ENCODE assay signal across 10 mouse cellular contexts in the genomic region with DNA sequence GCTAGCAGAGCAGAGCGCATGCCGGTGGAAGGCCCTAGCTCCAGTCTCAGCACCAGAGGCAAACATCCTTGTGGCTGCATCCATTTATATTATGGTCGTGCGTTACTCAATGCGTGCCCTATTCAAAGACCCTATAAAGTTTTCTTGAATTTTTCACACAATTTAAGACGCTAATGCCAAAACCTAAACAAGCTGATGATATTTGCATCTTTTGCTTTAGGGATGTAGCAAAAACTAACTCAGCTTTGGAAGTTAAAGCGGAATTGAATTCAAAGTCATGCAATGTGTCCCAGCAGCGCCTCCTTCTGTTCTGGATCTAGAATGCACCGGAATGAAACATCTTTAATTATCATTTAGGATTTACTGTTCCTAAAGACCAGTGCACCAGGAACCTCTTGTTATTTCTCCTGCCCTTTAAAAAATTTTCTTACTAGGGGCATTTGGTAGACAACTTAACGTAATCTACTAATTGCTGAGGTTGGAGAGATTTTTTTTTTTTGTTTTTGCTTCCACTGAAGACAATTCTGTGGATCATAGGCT. TPM values are rescaled to one million over a fixed set of nuclear protein-coding genes. Genes with fewer than 3 reads are reported as not detected.
DNase-seq lines count a peak whose midpoint lies in the region; ATAC-seq lines count a peak whose summit lies in the region.
"Had no signal": no experiment of that assay in that cellular context is flagged by ENCODE, and none has a peak within 500 bp of the region (broad histone marks: within the 10 kb centered on the region; RNA-seq: fewer than 3 reads in every experiment).

No protein-coding gene starts in this region.

- DNase-seq in forebrain, embryonic 14.5 days (ENCODE audit: low spot score), result peak; percentile 85
- DNase-seq in forebrain, embryonic 11.5 days (ENCODE audit: low spot score), result no peak
- peak; percentile 93 for DNase-seq in midbrain, embryonic 11.5 days (ENCODE audit: low spot score, missing footprints)
- peak; percentile 76 to 84 for DNase-seq in cerebellum, postnatal 10 days
- peak; percentile 13 to 58 for DNase-seq in layer of hippocampus, adult 8-10 months (ENCODE audit: low spot score in 2 of 2)
- DNase-seq in right cerebral cortex, adult 2 months (ENCODE audit: low spot score in 2 of 2), result peak; percentile 74 to 75
- DNase-seq in gastrocnemius, postnatal 36 days, result no peak

- no peaks in the 10 kb centered on the region for H3K27me3 ChIP-seq in forebrain, embryonic 14.5 days (replicated peaks; ENCODE audit: control insufficient read depth, insufficient read depth, low read length)
- no peaks in the 10 kb centered on the region for H3K27me3 ChIP-seq in forebrain, embryonic 11.5 days (ENCODE audit: control insufficient read depth, insufficient read depth, low read length)
- H3K27me3 ChIP-seq in midbrain, embryonic 11.5 days (ENCODE audit: control insufficient read depth, insufficient read depth, low read length), result no peaks in the 10 kb centered on the region
- no peaks in the 10 kb centered on the region for H3K27me3 ChIP-seq in midbrain, embryonic 15.5 days (replicated peaks)
- H3K27me3 ChIP-seq: neural tube, embryonic 12.5 days had no signal

- ATAC-seq in forebrain, embryonic 14.5 days, result no peak
- ATAC-seq in forebrain, embryonic 11.5 days (replicated peaks; ENCODE audit: low FRiP score), result no peak
- ATAC-seq in midbrain, embryonic 11.5 days (ENCODE audit: low FRiP score), result no peak
- no peak for ATAC-seq in midbrain, embryonic 15.5 days (replicated peaks)

- no peaks in the 10 kb centered on the region for H3K36me3 ChIP-seq in forebrain, embryonic 14.5 days (ENCODE audit: control insufficient read depth, insufficient read depth, low read length)
- no peaks in the 10 kb centered on the region for H3K36me3 ChIP-seq in forebrain, embryonic 11.5 days (ENCODE audit: control insufficient read depth, insufficient read depth, low read length)
- H3K36me3 ChIP-seq in midbrain, embryonic 11.5 days (ENCODE audit: control insufficient read depth, insufficient read depth, low read length), result no peaks in the 10 kb centered on the region
- no peaks in the 10 kb centered on the region for H3K36me3 ChIP-seq in midbrain, embryonic 15.5 days (replicated peaks)
- H3K36me3 ChIP-seq: neural tube, embryonic 12.5 days had no signal

- H3K4me2 ChIP-seq in forebrain, embryonic 14.5 days (ENCODE audit: low read length), result no peak overlapping the region
- no peak overlapping the region for H3K4me2 ChIP-seq in forebrain, embryonic 11.5 days (ENCODE audit: low read depth, low read length, severe bottlenecking)
- no peak overlapping the region for H3K4me2 ChIP-seq in midbrain, embryonic 11.5 days
- no peak overlapping the region for H3K4me2 ChIP-seq in midbrain, embryonic 15.5 days
- H3K4me2 ChIP-seq: neural tube, embryonic 12.5 days had no signal

- no peak overlapping the region for H3K4me3 ChIP-seq in forebrain, embryonic 14.5 days (ENCODE audit: low read depth, low read length)
- no peak overlapping the region for H3K4me3 ChIP-seq in forebrain, embryonic 11.5 days (ENCODE audit: low read depth, low read length)
- H3K4me3 ChIP-seq in midbrain, embryonic 11.5 days (ENCODE audit: low read depth, low read length), result no peak overlapping the region
- no peak overlapping the region for H3K4me3 ChIP-seq in midbrain, embryonic 15.5 days
- H3K4me3 ChIP-seq: neural tube, embryonic 12.5 days had no signal

- H3K9ac ChIP-seq in forebrain, embryonic 14.5 days (ENCODE audit: low read length), result no peak overlapping the region
- H3K9ac ChIP-seq in forebrain, embryonic 11.5 days (ENCODE audit: low read length), result no peak overlapping the region
- no peak overlapping the region for H3K9ac ChIP-seq in midbrain, embryonic 11.5 days (ENCODE audit: low read length)
- no peak overlapping the region for H3K9ac ChIP-seq in midbrain, embryonic 15.5 days
- H3K9ac ChIP-seq: neural tube, embryonic 12.5 days had no signal

- H3K4me1 ChIP-seq in forebrain, embryonic 14.5 days (ENCODE audit: control insufficient read depth, insufficient read depth, low read length), result peaks cover 7% of the 10 kb centered on the region; the same call in 1 of the 2 replicates
- no peaks in the 10 kb centered on the region for H3K4me1 ChIP-seq in forebrain, embryonic 11.5 days (replicated peaks; ENCODE audit: control insufficient read depth, insufficient read depth, low read length)
- H3K4me1 ChIP-seq in midbrain, embryonic 11.5 days (ENCODE audit: control insufficient read depth, insufficient read depth, low read length), result no peaks in the 10 kb centered on the region
- H3K4me1 ChIP-seq in midbrain, embryonic 15.5 days, result no peaks in the 10 kb centered on the region
- H3K4me1 ChIP-seq: neural tube, embryonic 12.5 days had no signal

- WGBS in forebrain, embryonic 14.5 days, result 30% methylated on average over 10 of the region's 10 CpGs
- WGBS in forebrain, embryonic 11.5 days, result 31% methylated on average over 10 of the region's 10 CpGs
- 35% methylated on average over 10 of the region's 10 CpGs for whole genome bisulfite sequencing in midbrain, embryonic 11.5 days
- WGBS in midbrain, embryonic 15.5 days, result 32% methylated on average over 10 of the region's 10 CpGs

- H3K27ac ChIP-seq in forebrain, embryonic 14.5 days (ENCODE audit: low read depth, low read length), result no peak overlapping the region
- no peak overlapping the region for H3K27ac ChIP-seq in forebrain, embryonic 11.5 days (ENCODE audit: low read depth, low read length)
- H3K27ac ChIP-seq in midbrain, embryonic 11.5 days (ENCODE audit: low read depth, low read length), result no peak overlapping the region
- no peak overlapping the region for H3K27ac ChIP-seq in midbrain, embryonic 15.5 days
- H3K27ac ChIP-seq: neural tube, embryonic 12.5 days had no signal

- no peaks in the 10 kb centered on the region for H3K9me3 ChIP-seq in forebrain, embryonic 14.5 days (replicated peaks; ENCODE audit: control insufficient read depth, low read length)
- no peaks in the 10 kb centered on the region for H3K9me3 ChIP-seq in forebrain, embryonic 11.5 days (ENCODE audit: control insufficient read depth, low read length)
- H3K9me3 ChIP-seq in midbrain, embryonic 11.5 days (ENCODE audit: control insufficient read depth, low read length), result no peaks in the 10 kb centered on the region
- H3K9me3 ChIP-seq in midbrain, embryonic 15.5 days, result no peaks in the 10 kb centered on the region
- H3K9me3 ChIP-seq: neural tube, embryonic 12.5 days had no signal

- intact Hi-C loops in gastrocnemius, postnatal 36 days (cut with DNase I), result loop anchor here (5.0 kb wide), 1 partner anchor 65 kb away; no protein-coding TSS in a partner anchor

RNA-seq across cellular contexts. Expression of a gene that starts 47.2 kb away (rescaled TPM):
- polyA plus RNA-seq in forebrain, embryonic 14.5 days (2014; fragmentation: Nextera tagmentation; extraction: Ambion mirVana), result 10.5 and 11.0 TPM in 2 replicates
- polyA plus RNA-seq in forebrain, embryonic 11.5 days (2014; fragmentation: Nextera tagmentation; extraction: Ambion mirVana), result 2.5 and 2.6 TPM in 2 replicates
- 1.7 and 2.2 TPM in 2 replicates for polyA plus RNA-seq in midbrain, embryonic 11.5 days (2014; fragmentation: Nextera tagmentation; extraction: Ambion mirVana)
- polyA plus RNA-seq in midbrain, embryonic 15.5 days (2015; fragmentation: Nextera tagmentation; extraction: Ambion mirVana), result 5.9 and 6.9 TPM in 2 replicates
- total RNA-seq in layer of hippocampus, adult 8-10 months (2022), result 1 to 10 TPM; 6.8 to 9.3 (median 9.0) TPM
- total RNA-seq in gastrocnemius, postnatal 36 days (2021), result not detected
- total RNA-seq: heart, postnatal 36 days had no signal

Comparison
In these comparisons a context has a peak if more than half of its experiments do, and no peak if none do; other contexts are left out.
1. DNase-seq: peak in forebrain, embryonic 14.5 days (single experiment), midbrain, embryonic 11.5 days (single experiment), cerebellum, postnatal 10 days (2 of 2), layer of hippocampus, adult 8-10 months (2 of 2) and right cerebral cortex, adult 2 months (2 of 2); none in forebrain, embryonic 11.5 days (single experiment) and gastrocnemius, postnatal 36 days (0 of 2).